Mouse (Mus musculus): ENCODE data around the gene Myo16. TPM values are rescaled to one million over a fixed set of nuclear protein-coding genes. Genes with fewer than 3 reads are reported as not detected.

Gene Myo16
- polyA plus RNA-seq, 1 experiment from 2014 or later, result 0.34 TPM

GRCm38 (mm10) chr8:10307345-10307744 is 153.6 kb downstream of the Myo16 start:
- H3K27me3 ChIP-seq (ENCODE audit: control insufficient read depth, insufficient read depth, low read length), result no peaks in the 10 kb centered on the region
- no peak overlapping the region for H3K27ac ChIP-seq (ENCODE audit: low read length)
- 78% methylated on average over 6 of the region's 6 CpGs for WGBS
- H3K36me3 ChIP-seq (ENCODE audit: control insufficient read depth, insufficient read depth), result no peaks in the 10 kb centered on the region
- no peak for ATAC-seq (replicated peaks; ENCODE audit: extremely low read depth, insufficient read depth, low FRiP score)
- no peak overlapping the region for H3K4me2 ChIP-seq (ENCODE audit: low read depth, low read length)
- H3K4me3 ChIP-seq (ENCODE audit: low read length), result no peak overlapping the region
- no peak overlapping the region for H3K9ac ChIP-seq (ENCODE audit: low read length)
- H3K4me1 ChIP-seq (ENCODE audit: control insufficient read depth, insufficient read depth, low read length), result no peaks in the 10 kb centered on the region
- no peaks in the 10 kb centered on the region for H3K9me3 ChIP-seq (replicated peaks; ENCODE audit: control insufficient read depth, low read length)

DNA sequence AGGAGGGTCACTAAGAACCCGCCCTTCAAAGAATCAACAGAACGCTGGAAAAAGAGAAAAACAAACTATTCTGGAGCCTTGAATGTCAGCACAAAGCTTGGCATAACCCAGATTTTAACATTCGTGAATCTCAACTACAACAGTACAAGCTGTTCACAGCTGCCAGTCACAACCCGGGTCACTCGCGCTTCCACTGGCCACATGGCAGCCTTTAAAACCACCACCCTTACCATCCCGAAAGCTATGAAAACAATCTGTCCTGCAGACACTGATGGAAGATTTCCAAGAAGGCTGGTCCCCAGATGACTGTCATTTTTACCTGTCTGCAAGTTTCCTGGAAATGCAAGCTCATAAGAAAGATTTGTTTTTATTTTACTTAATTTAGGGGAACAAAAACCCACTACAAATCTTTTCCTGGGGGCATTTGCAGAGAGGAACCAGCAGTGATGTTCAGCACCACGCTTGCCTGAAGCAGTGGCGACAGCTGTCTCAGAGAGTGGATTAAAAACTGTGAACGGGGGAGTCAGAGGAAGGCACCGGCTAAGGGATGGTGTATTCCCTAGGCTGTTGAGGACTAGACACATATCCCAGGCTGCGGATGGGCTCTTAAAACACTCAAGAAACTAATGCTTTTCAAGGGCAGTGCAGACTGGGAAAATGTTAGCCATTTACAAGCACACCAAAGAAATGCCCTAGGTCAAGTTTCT is 154.2 kb downstream of the Myo16 start:
- no peaks in the 10 kb centered on the region for H3K4me1 ChIP-seq (ENCODE audit: control insufficient read depth, insufficient read depth, low read length)
- WGBS, result 45% methylated on average over 12 of the region's 12 CpGs
- H3K9me3 ChIP-seq (replicated peaks; ENCODE audit: control insufficient read depth, low read length), result no peaks in the 10 kb centered on the region
- H3K36me3 ChIP-seq (ENCODE audit: control insufficient read depth, insufficient read depth), result no peaks in the 10 kb centered on the region
- H3K4me3 ChIP-seq (ENCODE audit: low read length), result no peak overlapping the region
- H3K27me3 ChIP-seq (ENCODE audit: control insufficient read depth, insufficient read depth, low read length), result no peaks in the 10 kb centered on the region
- H3K27ac ChIP-seq (ENCODE audit: low read length), result no peak overlapping the region
- H3K9ac ChIP-seq (ENCODE audit: low read length), result no peak overlapping the region
- no peak for ATAC-seq (replicated peaks; ENCODE audit: extremely low read depth, insufficient read depth, low FRiP score)
- no peak overlapping the region for H3K4me2 ChIP-seq (ENCODE audit: low read depth, low read length)

DNA sequence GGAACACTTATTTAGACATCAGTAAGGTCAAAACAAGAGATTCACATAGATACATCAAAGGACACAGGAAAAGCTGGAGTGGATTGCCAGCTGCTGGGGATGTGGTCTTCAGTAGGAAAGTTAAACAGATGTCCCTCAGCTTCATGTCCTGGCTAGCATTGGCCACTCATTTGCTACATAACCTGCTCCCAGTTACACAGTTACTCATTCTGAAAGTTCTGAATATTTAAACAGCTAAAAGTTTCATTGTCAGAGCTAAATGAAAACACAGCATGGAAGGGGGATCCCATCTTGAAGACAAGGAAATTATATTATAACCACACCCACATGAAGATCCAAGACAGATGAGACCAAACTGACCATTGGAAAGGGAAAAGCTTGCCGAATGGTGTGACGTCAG is 156.8 kb downstream of the Myo16 start:
- no peaks in the 10 kb centered on the region for H3K9me3 ChIP-seq (replicated peaks; ENCODE audit: control insufficient read depth, low read length)

GRCm38 (mm10) chr8:10312316-10312715 is 158.6 kb downstream of the Myo16 start:
- Histone ChIP-seq H3K27me3 (ENCODE audit: control insufficient read depth, insufficient read depth, low read length) (no peaks in the 10 kb centered on the region), H3K4me3 (ENCODE audit: low read length) (no peak overlapping the region), H3K36me3 (ENCODE audit: control insufficient read depth, insufficient read depth) (no peaks in the 10 kb centered on the region), H3K27ac (ENCODE audit: low read length) (no peak overlapping the region), H3K4me2 (ENCODE audit: low read depth, low read length) (no peak overlapping the region), H3K4me1 (ENCODE audit: control insufficient read depth, insufficient read depth, low read length) (no peaks in the 10 kb centered on the region), H3K9ac (ENCODE audit: low read length) (no peak overlapping the region), H3K9me3 (replicated peaks; ENCODE audit: control insufficient read depth, low read length) (no peaks in the 10 kb centered on the region)
- 68% methylated on average over 10 of the region's 10 CpGs for WGBS
- no peak for ATAC-seq (replicated peaks; ENCODE audit: extremely low read depth, insufficient read depth, low FRiP score)

More for the DNA sequence above, 156.8 kb downstream of the Myo16 start:
- no peaks in the 10 kb centered on the region for H3K4me1 ChIP-seq (ENCODE audit: control insufficient read depth, insufficient read depth, low read length)
- ATAC-seq (replicated peaks; ENCODE audit: extremely low read depth, insufficient read depth, low FRiP score), result no peak
- H3K36me3 ChIP-seq (ENCODE audit: control insufficient read depth, insufficient read depth), result no peaks in the 10 kb centered on the region
- H3K27ac ChIP-seq (ENCODE audit: low read length), result no peak overlapping the region
- no peaks in the 10 kb centered on the region for H3K27me3 ChIP-seq (ENCODE audit: control insufficient read depth, insufficient read depth, low read length)
- no peak overlapping the region for H3K4me2 ChIP-seq (ENCODE audit: low read depth, low read length)
- H3K9ac ChIP-seq (ENCODE audit: low read length), result no peak overlapping the region
- H3K4me3 ChIP-seq (ENCODE audit: low read length), result no peak overlapping the region
- 85% methylated on average over 2 of the region's 2 CpGs for WGBS

GRCm38 (mm10) chr8:10316201-10316600 is 162.5 kb downstream of the Myo16 start:
- WGBS, result 75% methylated on average over 5 of the region's 5 CpGs
- H3K4me1 ChIP-seq (ENCODE audit: control insufficient read depth, insufficient read depth, low read length), result no peaks in the 10 kb centered on the region

DNA sequence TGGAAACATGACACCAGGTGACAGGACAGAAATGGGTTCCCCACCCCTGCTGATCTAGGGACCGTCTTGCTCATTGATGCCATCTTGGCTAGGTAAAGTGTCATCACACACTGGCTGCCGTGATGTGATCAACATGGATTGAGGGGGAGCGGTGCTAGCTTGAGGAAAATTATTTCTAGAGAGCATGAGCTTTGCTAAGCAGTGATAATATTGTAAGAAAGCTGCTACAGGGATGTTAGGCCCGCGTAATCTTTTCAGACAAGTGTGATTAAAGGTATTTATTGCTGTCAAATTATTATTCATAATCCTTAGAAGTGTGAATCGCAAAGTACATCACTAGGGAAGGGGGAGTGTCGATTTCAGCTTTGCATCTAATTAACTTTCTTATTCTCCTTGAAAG is 164.4 kb downstream of the Myo16 start:
- Histone ChIP-seq H3K4me1 (ENCODE audit: control insufficient read depth, insufficient read depth, low read length) (no peaks in the 10 kb centered on the region), H3K9me3 (replicated peaks; ENCODE audit: control insufficient read depth, low read length) (no peaks in the 10 kb centered on the region), H3K4me2 (ENCODE audit: low read depth, low read length) (no peak overlapping the region), H3K4me3 (ENCODE audit: low read length) (no peak overlapping the region), H3K27ac (ENCODE audit: low read length) (no peak overlapping the region), H3K9ac (ENCODE audit: low read length) (no peak overlapping the region), H3K36me3 (ENCODE audit: control insufficient read depth, insufficient read depth) (no peaks in the 10 kb centered on the region), H3K27me3 (ENCODE audit: control insufficient read depth, insufficient read depth, low read length) (no peaks in the 10 kb centered on the region)
- 76% methylated on average over 7 of the region's 7 CpGs for WGBS
- ATAC-seq (replicated peaks; ENCODE audit: extremely low read depth, insufficient read depth, low FRiP score), result no peak

More at GRCm38 (mm10) chr8:10316201-10316600, 162.5 kb downstream of the Myo16 start:
- H3K36me3 ChIP-seq (ENCODE audit: control insufficient read depth, insufficient read depth), result no peaks in the 10 kb centered on the region
- H3K4me3 ChIP-seq (ENCODE audit: low read length), result no peak overlapping the region
- no peaks in the 10 kb centered on the region for H3K27me3 ChIP-seq (ENCODE audit: control insufficient read depth, insufficient read depth, low read length)
- no peak overlapping the region for H3K9ac ChIP-seq (ENCODE audit: low read length)
- no peak overlapping the region for H3K4me2 ChIP-seq (ENCODE audit: low read depth, low read length)
- ATAC-seq (replicated peaks; ENCODE audit: extremely low read depth, insufficient read depth, low FRiP score), result no peak
- H3K9me3 ChIP-seq (replicated peaks; ENCODE audit: control insufficient read depth, low read length), result no peaks in the 10 kb centered on the region
- no peak overlapping the region for H3K27ac ChIP-seq (ENCODE audit: low read length)

- no peak overlapping the region for H3K9ac ChIP-seq (ENCODE audit: low read length)
- H3K36me3 ChIP-seq (ENCODE audit: control insufficient read depth, insufficient read depth), result no peaks in the 10 kb centered on the region
- H3K27me3 ChIP-seq (ENCODE audit: control insufficient read depth, insufficient read depth, low read length), result no peaks in the 10 kb centered on the region
- WGBS, result 89% methylated on average over 1 of the region's 1 CpGs
- no peak overlapping the region for H3K27ac ChIP-seq (ENCODE audit: low read length)
- ATAC-seq (replicated peaks; ENCODE audit: extremely low read depth, insufficient read depth, low FRiP score), result no peak
- no peaks in the 10 kb centered on the region for H3K4me1 ChIP-seq (ENCODE audit: control insufficient read depth, insufficient read depth, low read length)
- no peak overlapping the region for H3K4me3 ChIP-seq (ENCODE audit: low read length)
- no peak overlapping the region for H3K4me2 ChIP-seq (ENCODE audit: low read depth, low read length)
- H3K9me3 ChIP-seq (replicated peaks; ENCODE audit: control insufficient read depth, low read length), result no peaks in the 10 kb centered on the region
These were observed 196.7 kb downstream of the Myo16 start for GRCm38 (mm10) chr8:10350451-10350850.

DNA sequence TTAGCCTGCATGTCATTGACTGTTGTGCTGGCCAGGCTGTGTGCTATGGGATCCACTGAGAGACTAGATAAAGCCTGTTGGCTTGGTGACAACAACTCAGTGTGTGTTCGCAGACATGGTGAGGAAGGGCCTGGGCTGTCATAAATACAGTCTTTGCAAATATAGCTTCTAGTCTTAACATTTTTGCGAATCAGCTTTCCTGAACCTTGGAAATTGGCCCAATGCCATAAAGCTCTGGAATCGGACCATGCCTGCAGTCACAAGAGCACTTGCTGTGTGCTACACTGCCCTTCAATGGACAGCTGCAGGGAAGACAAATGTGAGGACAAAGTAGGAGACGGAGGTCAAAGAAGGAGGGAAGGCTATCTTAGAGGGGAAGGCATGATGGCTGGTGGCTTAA is 205.0 kb downstream of the Myo16 start:
- Histone ChIP-seq H3K27ac (ENCODE audit: low read length) (no peak overlapping the region), H3K4me3 (ENCODE audit: low read length) (no peak overlapping the region), H3K9me3 (replicated peaks; ENCODE audit: control insufficient read depth, low read length) (no peaks in the 10 kb centered on the region; the same call in 1 of the 2 replicates), H3K4me1 (ENCODE audit: control insufficient read depth, insufficient read depth, low read length) (peaks cover 4% of the 10 kb centered on the region; the same call in 1 of the 2 replicates), H3K27me3 (ENCODE audit: control insufficient read depth, insufficient read depth, low read length) (no peaks in the 10 kb centered on the region), H3K4me2 (ENCODE audit: low read depth, low read length) (no peak overlapping the region), H3K9ac (ENCODE audit: low read length) (no peak overlapping the region), H3K36me3 (ENCODE audit: control insufficient read depth, insufficient read depth) (no peaks in the 10 kb centered on the region)
- ATAC-seq (replicated peaks; ENCODE audit: extremely low read depth, insufficient read depth, low FRiP score), result no peak
- WGBS, result 65% methylated on average over 4 of the region's 4 CpGs

GRCm38 (mm10) chr8:10362949-10363348 is 209.2 kb downstream of the Myo16 start:
- no peak overlapping the region for H3K9ac ChIP-seq (ENCODE audit: low read length)
- H3K27me3 ChIP-seq (ENCODE audit: control insufficient read depth, insufficient read depth, low read length), result no peaks in the 10 kb centered on the region
- peaks cover 12% of the 10 kb centered on the region; the same call in 1 of the 2 replicates for H3K4me1 ChIP-seq (ENCODE audit: control insufficient read depth, insufficient read depth, low read length)
- no peak overlapping the region for H3K27ac ChIP-seq (ENCODE audit: low read length)
- H3K36me3 ChIP-seq (ENCODE audit: control insufficient read depth, insufficient read depth), result no peaks in the 10 kb centered on the region
- 93% methylated on average over 2 of the region's 2 CpGs for WGBS
- no peak for ATAC-seq (replicated peaks; ENCODE audit: extremely low read depth, insufficient read depth, low FRiP score)
- H3K4me2 ChIP-seq (ENCODE audit: low read depth, low read length), result no peak overlapping the region
- no peak overlapping the region for H3K4me3 ChIP-seq (ENCODE audit: low read length)
- no peaks in the 10 kb centered on the region; the same call in 1 of the 2 replicates for H3K9me3 ChIP-seq (replicated peaks; ENCODE audit: control insufficient read depth, low read length)

All from heart, embryonic 16.5 days (tissue).